Mouse (Mus musculus) neural tube, embryonic 10.5 days (tissue): Measurements from ENCODE around the gene Ftl1.
A peak's percentile ranks its signal among the peaks of the same experiment; 100 is the strongest.
"Not testable (repeated sequence)": the region's sequence is repeated elsewhere in the genome, so short reads cannot be mapped to it uniquely, and the experiment has no call there.

ENCODE experiments used
- DNase-seq: peaks from one replicate; pipeline ENCODE4 v3.0.0-alpha.2; 2017; ENCODE audit warnings: low spot score; ENCODE audit errors: extremely low spot score

Ftl1 gene

GRCm38 (mm10) chr7:45477003-45477402 is 17.3 kb upstream of the Ftl1 start:
- DNase-seq = peak; percentile 35

GRCm38 (mm10) chr7:45476453-45476852 is 16.8 kb upstream of the Ftl1 start:
- DNase-seq = no peak

- no peak for DNase-seq
Observed at GRCm38 (mm10) chr7:45475291-45475969, 15.7 kb upstream of the Ftl1 start.

GRCm38 (mm10) chr7:45470869-45471268 is 11.2 kb upstream of the Ftl1 start:
- peak; percentile 62 for DNase-seq

- DNase-seq = no peak
Observed at GRCm38 (mm10) chr7:45467090-45467670, 7.5 kb upstream of the Ftl1 start.

- DNase-seq = peak; percentile 95
Observed at GRCm38 (mm10) chr7:45466283-45467089, 6.8 kb upstream of the Ftl1 start, which contains the start of gene Bax. Bax (minus strand) TSS chr7:45466898.

GRCm38 (mm10) chr7:45465549-45465948 is 5.9 kb upstream of the Ftl1 start:
- no peak for DNase-seq

- no peak for DNase-seq
Observed at GRCm38 (mm10) chr7:45465112-45465511, 5.4 kb upstream of the Ftl1 start.

- DNase-seq = no peak
Observed at GRCm38 (mm10) chr7:45463987-45464778, 4.5 kb upstream of the Ftl1 start.

- DNase-seq = not testable (repeated sequence)
Observed at GRCm38 (mm10) chr7:45462868-45463267, 3.2 kb upstream of the Ftl1 start.

- no peak for DNase-seq
Observed at GRCm38 (mm10) chr7:45462325-45462724, 2.6 kb upstream of the Ftl1 start.

- DNase-seq = no peak
Observed at GRCm38 (mm10) chr7:45461781-45462180, 2.1 kb upstream of the Ftl1 start.

GRCm38 (mm10) chr7:45461326-45461725 is 1.6 kb upstream of the Ftl1 start:
- no peak for DNase-seq

- no peak for DNase-seq
Observed at GRCm38 (mm10) chr7:45460860-45461314, 1.2 kb upstream of the Ftl1 start.

GRCm38 (mm10) chr7:45460377-45460776 is 693 bp upstream of the Ftl1 start:
- no peak for DNase-seq

GRCm38 (mm10) chr7:45458748-45459563 is 728 bp downstream of the Ftl1 start:
- peak; percentile 89 for DNase-seq

- DNase-seq = peak; percentile 42
Observed at GRCm38 (mm10) chr7:45457204-45458060, 2.3 kb downstream of the Ftl1 start.

GRCm38 (mm10) chr7:45456721-45457203 is 2.9 kb downstream of the Ftl1 start:
- DNase-seq = no peak

- no peak for DNase-seq
Observed at GRCm38 (mm10) chr7:45455932-45456696, 3.6 kb downstream of the Ftl1 start.
